Mouse (Mus musculus): Measurements from ENCODE around the gene Dlg1.
"Not testable (repeated sequence)": the region's sequence is repeated elsewhere in the genome, so short reads cannot be mapped to it uniquely, and the experiment has no call there.

The Dlg1 gene

DNA sequence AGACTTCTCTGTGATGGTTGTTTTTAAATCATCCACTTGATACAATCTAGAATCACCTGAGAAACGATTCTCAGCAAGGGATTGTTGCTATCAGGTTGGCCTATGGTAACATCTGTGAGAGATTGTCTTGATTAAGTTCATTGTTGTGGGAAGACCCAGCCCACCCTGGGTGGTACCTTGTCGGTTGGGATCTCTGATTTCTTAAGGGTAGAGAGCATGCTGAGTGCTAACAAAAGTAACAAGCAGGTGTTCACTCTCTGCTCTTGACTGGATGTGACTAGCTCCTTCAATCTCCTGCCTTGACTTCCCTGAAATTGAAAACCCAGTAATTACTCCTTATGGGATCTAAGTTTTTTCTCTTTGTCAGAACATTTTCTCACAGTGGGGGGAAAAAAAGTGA lies 5.7 kb upstream of the Dlg1 start:
- DNase-seq (ENCODE audit: low read depth): no peak

DNA sequence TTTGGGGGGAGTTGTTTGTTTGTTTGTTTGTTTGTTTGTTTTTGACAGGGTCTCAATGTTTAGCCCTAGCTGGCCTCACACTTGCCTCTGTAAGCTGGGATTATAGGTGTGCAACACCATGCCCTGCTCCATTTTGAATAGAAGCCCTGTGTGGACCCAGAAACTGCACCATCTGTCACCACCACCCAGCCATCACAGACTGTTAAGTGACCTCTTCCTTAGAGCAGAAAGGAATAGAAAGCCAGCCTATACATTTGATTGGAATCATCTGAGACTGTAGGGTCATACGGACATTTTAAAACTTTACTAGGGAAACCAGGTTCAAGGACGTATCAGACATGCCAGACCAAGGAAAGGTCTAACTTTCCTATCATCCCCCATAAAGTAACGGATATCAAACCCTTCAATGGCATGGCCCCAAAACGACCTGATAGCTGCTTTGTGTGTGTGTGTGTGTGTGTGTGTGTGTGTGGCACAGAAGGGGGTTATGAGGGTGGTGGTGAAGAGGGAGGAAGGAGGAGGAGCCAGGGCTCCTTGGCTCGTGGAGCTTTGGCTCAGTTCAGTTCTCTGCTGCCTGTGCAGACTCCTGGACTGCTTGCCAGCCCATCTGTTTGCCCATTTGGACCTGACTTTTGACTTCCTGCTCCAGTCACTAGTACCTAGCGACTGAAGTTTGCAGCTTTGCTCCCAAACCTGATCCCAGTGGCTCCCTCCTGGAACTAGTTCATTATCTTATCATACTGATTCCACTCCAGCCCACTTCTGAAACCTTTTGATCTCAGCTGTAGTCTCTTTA lies 4.5 kb upstream of the Dlg1 start:
- DNase-seq (ENCODE audit: low read depth): no peak

DNA sequence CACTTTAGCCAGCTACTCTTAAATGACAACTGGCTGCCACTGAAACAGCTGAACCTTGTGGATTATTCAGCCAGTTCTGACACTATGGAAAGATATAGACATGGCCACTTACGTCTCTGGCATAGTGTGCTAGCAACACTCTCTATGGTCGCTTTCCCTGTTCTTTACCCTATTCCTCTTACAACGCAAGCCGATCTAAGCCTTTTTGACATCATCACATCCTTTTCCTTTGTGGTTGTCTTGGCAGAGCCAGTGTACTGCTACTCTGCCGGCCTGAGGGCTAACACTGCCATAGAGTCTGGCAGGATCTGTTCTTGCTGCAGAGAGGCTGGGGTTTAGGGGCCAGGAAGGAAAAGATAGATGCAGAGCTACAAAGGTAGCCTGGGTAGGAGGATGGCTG lies 3.8 kb upstream of the Dlg1 start:
- DNase-seq (ENCODE audit: low read depth): no peak

DNA sequence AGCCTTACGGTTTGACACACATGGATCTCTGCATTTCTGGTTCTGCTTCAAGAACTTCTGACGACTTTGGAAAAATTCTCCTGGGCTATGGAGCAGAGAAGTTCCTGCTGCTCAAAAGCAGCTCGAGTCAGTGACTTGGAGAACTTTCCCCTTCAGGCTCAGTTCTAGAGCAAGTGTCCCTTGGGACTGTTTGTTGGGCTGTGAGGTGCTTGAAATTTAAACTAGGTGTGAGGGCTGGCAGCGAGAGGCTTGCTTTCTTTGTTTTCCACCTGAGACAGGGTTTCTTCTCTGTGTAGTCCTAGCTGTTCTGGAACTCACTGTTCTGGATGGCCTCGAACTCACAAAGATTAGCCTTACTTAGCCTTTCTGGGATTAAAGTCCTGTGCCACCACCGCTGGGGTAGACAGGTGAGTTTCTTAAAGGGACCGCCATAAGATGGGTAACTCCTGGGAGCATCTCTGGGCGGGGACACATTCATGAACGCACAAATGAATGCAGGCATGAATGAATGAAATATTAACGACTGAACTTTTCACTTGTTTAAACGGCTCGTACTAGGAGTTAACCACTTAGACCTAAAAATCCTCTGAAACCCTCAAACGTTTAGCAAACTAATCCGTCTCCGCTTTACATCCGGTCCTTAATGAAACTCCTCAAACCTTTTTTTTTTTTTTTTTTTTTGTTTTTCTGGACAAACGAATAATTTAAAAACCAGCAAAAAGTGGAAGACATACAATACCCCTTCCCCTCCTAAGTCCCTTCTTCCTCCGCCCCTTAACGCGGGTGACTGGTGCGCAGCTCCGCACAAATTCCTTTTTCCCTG lies 476 bp upstream of the Dlg1 start:
- no peak for DNase-seq (ENCODE audit: low read depth)

DNA sequence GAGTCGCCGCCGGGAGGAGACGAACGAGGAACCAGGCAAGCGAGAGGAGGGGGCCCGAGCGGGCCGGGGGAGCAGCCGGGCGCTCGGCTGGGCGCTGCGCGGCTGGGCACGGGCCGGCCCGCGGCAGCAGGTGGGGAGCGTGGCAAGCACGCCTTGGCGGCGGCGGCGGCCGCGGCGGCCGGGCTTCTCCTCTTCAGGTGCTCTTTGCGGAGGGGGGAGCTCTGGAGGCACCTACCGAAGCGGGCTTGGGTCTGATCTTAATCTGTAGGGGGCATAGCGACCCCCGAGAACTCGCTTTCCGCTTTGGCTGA lies 999 bp downstream of the Dlg1 start:
- DNase-seq (ENCODE audit: low read depth): no peak

DNA sequence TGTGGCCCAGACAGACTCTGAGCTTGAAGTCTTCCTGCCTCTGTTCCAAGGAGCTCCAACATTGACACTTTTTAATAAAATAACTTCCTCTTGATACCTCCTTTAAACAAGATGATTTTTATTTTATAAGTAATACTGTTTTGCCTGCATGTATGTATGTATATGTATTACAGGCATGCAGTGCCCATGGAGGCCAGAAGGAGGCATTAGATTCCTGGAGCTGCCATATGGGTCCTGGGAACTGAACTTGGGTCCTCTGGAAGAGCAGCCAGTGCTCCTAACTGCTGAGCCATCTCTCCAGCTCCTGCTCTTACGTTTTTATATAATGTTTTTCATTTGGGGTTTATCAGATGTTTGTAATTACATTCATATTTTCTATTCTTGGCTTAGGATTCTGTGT lies 9.0 kb downstream of the Dlg1 start:
- DNase-seq (ENCODE audit: low read depth): no peak

DNA sequence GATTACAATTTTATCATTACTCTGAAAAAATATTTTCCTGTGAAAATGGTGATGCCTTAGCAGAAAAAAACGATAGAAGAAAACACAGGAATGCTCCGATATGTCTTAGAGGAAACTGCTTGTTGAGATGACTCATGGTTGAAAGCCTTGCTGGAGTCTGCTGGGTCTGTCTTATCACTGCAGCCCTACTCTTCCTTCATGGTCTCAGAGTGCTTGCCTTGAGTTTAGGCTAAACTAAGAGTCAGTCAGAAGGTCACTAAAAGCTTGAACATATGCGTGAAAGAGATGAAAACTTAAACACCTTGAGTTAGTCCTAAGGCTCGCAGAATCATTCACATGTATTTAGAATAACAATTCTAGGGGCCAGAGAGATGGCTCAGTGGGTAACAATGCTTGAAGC lies 14.2 kb downstream of the Dlg1 start:
- DNase-seq (ENCODE audit: low read depth): no peak

DNA sequence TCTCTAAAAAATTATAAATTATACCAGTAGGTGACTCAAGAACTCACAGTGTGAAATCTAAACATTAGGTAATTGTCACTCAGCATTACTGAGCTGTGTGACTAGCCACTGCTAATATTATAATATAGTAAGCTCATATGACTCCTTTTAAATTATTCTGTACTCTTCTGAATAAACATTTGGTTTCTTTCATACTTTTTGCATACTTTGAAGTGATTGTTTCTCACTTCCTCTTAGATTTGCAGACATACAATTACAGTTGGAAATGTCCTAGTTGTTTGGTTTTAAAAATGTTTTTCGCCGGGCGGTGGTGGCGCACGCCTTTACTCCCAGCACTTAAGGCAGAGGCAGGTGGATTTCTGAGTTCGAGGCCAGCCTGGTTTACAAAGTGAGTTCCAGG lies 19.0 kb downstream of the Dlg1 start:
- no peak for DNase-seq (ENCODE audit: low read depth)

DNA sequence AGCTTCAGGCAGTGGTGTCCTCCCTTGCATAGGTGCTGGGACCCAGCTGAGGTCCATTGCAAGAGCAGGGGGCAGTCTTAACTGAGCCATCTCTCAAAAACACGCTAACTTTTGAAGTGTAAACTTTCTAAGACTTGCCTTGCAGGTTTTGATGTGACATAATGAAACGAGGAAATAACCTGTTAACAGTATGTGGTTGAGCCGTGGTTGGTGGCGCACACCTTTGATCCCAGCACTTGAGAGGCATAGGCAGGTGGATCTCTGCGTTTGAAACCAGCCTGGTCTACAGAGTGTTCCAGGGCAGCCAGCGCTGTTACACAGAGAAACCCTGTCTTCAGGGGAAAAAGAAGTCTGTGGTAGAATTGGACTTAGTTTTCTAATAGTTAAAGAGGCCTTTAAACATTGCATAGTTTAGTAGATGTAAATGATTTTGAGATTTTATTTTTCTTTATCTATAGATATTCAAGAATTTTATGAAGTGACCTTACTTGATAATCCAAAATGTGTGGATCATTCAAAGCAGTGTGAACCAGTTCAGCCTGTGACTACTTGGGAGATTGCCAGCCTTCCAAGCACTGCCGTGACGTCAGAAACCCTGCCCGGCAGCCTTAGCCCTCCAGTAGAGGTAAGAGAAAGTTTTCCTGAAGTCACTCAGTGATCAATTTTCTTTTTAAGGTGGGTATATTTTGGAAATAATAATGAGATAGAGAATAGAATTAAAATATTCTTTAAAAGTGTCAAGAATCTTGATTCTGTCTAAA lies 20.6 kb downstream of the Dlg1 start:
- DNase-seq (ENCODE audit: low read depth): no peak

DNA sequence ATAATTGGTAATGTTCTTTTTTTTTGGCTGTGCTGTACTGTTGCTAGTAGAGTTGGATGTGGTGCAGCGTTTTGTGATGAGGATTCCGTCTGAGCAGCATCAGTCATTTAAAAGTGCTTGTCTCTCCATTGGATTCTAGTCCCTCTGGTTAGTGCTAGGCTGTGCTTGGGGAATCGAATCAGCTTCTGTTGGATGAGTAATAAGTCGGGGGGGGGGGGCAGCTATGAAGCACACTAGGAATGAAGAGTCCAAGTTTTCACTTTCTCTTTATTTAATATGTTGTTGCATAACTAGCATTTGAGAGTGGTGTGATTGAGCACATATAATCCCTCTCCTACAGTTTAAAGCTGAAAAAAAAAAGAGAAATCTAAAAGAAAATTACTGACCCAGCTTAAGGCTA lies 21.5 kb downstream of the Dlg1 start:
- peak; percentile 63 for DNase-seq (ENCODE audit: low read depth)

DNA sequence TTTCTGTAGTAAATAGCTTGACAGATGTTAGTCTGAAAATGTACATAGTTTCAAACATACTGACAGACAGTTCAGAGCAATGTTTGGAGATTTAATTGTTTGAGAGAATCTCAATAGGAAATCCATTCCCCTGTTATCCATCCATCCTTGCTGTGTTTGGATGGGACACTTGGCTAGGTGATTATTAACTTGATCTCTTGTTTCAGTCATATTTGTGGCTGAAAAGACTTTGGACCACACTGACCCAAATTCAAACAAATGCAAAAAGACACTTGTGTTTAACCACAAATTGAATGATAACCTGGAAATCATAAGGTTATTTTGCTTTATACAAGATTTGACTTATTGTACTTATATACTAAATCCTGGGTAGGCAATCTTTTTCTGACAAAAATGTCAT lies 24.5 kb downstream of the Dlg1 start:
- no peak for DNase-seq (ENCODE audit: low read depth)

DNA sequence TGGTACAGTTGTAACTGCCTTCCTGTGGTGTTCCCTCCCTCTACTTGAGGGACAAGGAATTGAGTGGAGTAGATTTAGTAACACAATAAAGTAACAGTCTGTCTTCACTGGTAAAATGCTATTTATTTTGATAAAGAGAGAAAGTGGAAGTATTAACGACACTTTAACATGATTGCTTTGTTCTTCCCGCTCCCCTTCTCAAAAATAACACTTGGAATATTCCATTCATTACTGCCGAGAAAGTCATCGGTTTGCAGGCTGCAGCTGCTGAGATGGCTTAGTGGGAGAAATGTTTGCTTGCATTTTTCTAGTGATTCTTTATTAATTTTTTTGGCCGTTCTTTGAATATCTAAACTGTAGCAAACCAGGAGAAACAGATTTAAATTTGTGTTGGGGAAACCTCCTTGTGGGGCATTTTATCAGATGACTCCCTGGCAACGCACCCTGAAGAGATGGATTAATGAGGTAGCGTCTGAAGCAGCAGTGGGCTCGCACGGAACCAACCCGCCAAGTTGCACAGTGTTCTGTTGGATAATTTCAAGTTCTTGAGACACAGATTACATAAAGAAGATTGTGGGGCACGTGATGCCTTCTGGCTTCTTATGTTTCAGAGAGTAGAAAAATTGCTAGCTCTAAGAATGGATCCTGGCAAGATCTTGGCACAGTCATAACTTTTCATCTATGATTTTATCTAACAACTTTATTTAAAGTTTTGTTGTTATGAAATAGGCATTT lies 32.2 kb downstream of the Dlg1 start:
- no peak for DNase-seq (ENCODE audit: low read depth)

DNA sequence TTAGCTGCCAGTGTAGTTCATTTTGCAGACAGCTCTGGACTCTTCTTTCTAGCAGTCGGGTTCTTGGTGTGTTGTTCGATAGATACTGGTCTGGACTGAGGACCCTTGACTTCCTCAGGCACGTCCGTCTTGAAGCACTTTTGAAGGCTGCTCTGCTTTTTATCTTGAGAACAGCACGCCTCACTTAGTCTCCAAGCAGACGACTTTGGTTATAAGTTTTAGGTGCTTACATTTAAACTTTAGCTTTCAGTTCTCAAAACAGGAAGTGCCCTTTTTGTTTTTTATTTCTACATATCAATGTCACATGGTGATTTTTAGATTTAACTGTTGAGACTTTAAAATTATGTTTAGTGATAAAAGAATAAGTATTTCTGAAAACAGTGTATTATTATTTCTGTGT lies 33.1 kb downstream of the Dlg1 start:
- DNase-seq (ENCODE audit: low read depth): no peak

DNA sequence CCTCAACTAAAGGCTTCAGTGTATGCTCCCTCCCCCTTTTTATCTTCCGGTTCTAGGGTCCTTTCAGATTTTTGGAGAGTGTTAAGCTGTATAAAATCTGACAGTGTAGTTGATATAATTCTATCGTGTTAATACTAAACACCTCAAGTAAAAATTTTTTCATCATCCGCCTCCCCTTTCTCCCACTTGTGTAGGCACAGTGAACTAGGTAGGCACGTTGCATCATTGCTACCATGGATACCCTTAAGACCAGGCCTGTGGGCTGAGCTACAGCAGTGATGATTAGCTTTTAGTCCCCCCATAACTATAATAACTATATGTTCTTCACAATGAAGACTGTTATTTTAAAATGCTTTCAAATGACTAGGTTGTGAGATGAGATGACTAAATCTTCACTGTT lies 34.1 kb downstream of the Dlg1 start:
- no peak for DNase-seq (ENCODE audit: low read depth)

DNA sequence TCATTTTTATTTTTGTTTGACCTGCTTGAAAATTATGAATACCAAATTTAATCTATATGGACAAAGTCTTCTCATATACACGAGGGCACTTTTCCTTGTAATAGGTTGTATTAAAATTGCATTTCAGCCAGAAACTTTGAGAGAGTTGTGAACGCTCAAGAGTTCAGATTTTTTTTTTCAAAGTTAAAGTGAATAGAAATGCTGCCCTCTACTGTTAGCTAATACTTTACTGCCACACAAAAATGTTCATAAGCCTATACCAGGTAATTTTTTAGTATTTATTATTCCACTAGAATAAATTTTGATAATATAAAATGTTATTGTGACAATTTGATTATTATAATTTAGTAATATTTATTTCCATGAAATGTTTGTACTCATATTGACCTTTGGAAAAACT lies 42.0 kb downstream of the Dlg1 start:
- DNase-seq (ENCODE audit: low read depth): peak; percentile 61

DNA sequence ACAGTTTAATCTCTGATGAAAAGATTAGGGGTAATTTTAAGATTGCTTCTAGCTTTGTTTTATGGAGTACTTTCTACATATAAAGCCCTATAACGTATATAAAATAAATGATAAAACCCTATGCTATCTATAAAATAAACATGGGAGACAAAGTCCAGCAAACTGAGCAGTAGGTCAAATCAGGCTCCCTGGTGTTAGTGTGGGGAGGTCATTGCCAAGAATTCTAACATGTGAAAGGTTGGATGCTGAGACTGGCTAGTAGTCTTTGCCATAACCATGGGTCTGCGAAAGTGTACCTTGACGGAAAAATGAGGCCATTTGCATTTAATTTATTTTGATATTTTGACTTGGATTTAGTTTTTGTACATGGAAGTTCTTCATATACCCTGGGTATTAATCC lies 42.7 kb downstream of the Dlg1 start:
- no peak for DNase-seq (ENCODE audit: low read depth)

DNA sequence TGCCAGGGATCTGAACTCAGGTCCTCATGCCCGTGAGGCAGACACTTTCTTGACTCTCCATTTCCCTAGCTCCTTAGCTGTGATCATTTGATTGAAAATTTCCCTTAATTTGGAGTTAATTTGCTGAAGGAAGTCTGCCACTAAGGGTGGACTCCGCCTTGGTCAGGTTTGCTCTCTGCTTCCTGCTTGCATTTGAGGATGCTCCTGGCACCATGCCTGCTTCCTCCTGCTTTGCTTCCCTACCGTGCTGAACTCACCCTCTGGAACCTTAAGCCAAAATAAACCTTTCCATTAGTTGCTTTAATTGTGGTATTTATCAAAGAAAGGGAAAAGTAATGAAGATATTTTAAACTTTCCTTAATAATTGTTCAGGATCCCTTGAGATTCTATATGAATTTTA lies 44.1 kb downstream of the Dlg1 start:
- no peak for DNase-seq (ENCODE audit: low read depth)

DNA sequence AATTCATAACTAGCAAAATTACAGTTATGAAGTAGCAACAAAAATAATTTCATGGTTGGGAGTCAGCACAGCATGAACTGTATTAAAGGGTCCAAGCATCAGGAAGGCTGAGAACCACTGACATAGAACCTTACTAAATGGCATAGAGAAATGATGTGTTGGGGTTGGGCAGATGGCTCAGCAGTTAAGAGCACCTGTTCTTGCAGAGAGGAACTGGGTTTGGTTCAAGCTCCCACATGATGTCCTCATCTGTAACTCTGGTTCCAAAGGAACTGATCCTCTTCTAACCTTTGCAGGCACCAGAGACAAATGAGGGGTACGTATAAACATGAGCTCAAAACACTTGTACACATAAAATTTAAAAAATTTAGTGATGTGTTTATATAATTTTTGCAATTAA lies 59.7 kb downstream of the Dlg1 start:
- no peak for DNase-seq (ENCODE audit: low read depth)

DNA sequence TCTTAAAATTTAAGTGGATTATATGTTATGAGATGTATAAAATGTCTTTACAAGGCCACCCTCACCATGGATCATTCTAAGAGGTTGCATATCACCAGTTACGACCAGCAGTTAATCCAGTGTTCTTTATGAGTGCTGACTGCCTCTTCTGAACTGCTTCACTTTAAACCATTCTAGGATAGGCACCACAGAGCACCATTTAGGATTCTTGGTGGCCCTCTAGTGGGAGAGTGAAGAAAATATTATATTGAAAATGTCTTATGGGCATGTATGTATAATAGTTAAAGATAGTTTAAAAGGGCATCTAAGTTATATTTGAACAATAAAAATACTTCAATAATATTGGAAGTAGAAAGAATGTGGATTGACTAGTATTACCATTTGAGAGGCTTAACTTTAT lies 60.9 kb downstream of the Dlg1 start:
- DNase-seq (ENCODE audit: low read depth): peak; percentile 79

DNA sequence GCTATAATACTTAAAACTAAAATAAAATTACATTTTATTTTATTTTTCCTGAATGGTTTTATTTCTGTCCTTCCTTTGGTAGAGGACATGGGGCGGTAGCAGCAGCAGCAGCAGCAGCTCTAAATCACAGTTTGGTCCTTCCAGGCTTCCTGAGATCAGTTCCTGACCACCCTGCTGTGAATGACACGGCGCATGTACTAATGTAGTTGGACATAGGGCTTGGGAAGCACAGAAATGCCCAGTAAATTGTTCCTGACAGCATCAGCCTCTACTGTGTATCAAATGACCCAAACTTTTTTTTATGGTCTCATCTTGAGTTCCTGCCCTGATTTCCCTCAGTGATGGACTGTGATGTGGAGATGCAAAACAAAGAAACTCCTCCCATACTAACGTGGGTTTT lies 61.6 kb downstream of the Dlg1 start:
- no peak for DNase-seq (ENCODE audit: low read depth)

DNA sequence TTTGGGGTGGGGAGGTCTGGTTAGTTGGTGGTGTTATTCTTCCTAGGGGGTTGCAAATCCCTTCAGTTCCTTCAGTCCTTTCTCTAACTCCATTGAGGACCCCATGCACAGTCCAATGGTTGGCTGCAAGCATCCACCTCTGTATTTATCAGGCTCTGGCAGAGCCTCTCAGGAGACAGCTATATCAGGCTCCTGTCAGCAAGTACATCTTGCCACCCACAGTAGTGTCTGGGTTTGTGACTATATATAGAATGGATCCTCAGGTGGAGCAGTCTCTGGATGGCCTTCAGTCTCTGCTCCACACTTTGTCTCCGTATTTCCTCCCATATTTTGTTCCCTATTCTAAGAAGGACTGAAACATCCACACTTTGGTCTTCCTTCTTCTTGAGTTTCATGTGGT lies 67.7 kb downstream of the Dlg1 start:
- not testable (repeated sequence) for DNase-seq (ENCODE audit: low read depth)

DNA sequence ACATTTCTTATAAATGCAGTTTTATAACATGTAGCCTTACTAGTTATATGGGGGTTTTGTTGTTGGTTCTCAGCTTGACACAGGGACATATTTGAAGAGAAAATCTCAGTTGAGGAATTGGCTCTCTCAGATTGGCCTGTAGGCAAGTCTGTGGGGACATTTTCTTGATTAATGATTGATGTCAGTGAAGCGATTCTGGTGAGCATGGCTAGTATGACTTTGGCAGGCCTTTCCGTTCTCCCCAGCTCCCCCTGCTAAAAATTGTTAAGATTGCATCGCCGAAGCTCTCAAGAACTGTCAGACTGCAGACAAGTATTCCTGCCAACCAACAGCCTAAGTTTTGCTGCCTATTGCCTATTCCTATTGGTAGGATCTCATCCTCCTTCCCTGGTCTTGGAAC lies 73.8 kb downstream of the Dlg1 start:
- no peak for DNase-seq (ENCODE audit: low read depth)
